Mouse (Mus musculus) kidney, postnatal 4 days (tissue): ENCODE measurements around the gene Isl1.

Experiments used
- DNase-seq, 2 experiments: peaks; one replicate each; pipeline ENCODE4 v3.0.0; 2021; ENCODE audit warnings: mixed read lengths in 2 of 2

Gene Isl1

DNA sequence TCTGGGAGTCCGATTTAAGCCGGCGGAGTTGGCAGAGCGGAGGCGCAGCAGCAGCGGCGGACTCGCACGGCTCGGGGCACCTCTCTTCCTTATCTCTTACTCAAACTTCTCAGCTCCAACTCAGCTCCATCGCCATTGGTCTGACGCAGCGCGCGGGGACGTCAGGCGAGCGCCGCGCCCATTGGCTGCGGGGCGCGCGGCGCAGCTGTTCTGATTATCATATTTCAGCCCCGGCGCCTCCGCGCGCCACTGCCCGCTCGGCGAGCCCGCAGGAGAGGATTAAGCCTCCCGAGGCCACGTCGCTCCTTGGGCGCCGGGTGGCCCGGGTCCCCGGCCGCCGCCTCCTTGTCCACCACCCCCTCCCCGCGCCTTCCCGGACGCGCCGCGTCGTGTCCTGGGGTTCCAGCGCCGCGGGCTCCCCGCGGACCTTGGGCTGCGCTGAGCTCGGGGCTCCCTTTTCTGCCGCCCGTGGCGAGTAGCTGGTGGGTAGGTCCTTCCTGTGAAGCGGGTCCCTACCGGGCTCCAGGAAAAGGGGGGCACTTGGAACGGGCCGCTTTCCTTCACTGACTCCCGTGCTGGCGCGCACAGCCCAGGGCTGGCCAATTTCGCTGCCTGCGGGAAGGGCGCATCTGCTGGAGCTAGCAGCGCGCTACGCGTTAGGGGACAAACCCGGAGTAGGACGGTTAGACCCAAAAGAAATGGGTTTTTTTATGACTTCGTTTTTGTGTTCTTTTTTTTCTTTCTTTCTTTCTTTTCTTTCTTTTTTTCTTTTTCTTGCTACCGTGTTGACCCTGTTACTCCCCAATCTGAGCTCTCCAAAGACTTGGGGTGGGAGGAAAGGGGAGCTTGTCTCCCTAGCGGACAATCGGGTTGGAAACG, at the start of gene Isl1:
Gene Isl1, minus strand, starts transcription at position 106 of the 879 bp plus-strand sequence.
- peak; percentile 77 to 83 for DNase-seq

DNA sequence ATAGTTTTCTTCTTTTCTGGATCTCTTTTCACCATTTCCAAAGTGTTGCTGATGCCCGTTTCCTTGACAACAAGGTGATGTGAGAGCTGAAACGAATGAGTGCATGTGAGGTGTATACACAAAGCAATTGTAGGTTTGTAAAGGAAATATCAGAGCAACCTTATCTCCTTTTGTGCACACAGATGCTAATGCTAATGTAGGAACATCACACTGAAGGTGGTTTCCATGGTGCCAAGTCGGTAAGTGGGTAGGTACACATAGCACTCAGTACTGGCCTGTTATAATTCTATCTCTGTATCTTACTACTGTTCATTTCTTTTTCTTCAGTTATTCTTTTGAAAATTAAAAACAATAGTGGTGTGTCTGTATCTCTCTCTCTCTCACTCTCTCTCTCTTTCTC, 26.3 kb upstream of the Isl1 start:
- DNase-seq = no peak

DNA sequence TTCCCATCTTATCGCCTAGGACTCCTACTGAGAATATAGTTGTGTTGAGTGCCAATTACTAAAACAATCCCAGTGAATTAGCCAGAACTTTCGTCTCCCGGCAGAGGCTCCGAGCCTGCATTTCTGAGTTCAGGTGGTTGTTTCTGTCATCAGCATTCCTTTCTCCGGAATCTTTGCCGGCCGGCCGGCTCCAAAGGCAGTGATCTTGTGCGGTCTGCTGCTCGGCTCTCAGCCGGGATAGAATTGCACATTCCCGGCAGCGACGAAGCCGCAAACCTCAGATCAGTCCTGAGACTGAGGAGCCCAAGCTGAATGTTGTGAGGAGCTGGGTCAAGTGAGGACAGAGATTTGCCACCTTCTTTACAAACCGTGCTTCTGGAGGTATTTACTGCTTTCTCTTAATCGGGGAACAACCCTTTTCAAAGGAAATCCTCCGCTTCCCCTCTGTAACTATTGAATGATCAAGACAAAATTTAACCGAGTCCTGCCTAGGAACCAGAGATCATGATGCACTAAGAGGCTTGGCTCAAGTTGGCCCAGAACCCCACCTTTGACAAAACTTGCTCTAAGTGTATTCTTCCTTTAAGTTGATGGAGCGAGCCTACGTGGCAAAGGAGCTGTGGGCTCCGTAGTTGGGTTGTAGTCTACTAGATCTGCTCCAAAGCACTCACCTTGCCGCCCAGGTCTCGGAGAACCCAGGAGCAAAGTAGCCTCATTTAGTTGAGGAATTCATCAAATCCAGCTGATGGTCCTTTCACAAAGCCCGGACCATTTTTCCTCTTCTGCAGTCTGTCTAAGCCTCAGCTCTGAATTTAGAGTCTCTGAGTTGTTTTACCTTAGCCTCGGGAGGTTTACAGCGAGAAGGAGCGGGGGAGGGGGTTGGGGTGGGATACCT, 4.4 kb upstream of the Isl1 start:
- peak in 1 of 2 experiments; percentile 9 for DNase-seq

DNA sequence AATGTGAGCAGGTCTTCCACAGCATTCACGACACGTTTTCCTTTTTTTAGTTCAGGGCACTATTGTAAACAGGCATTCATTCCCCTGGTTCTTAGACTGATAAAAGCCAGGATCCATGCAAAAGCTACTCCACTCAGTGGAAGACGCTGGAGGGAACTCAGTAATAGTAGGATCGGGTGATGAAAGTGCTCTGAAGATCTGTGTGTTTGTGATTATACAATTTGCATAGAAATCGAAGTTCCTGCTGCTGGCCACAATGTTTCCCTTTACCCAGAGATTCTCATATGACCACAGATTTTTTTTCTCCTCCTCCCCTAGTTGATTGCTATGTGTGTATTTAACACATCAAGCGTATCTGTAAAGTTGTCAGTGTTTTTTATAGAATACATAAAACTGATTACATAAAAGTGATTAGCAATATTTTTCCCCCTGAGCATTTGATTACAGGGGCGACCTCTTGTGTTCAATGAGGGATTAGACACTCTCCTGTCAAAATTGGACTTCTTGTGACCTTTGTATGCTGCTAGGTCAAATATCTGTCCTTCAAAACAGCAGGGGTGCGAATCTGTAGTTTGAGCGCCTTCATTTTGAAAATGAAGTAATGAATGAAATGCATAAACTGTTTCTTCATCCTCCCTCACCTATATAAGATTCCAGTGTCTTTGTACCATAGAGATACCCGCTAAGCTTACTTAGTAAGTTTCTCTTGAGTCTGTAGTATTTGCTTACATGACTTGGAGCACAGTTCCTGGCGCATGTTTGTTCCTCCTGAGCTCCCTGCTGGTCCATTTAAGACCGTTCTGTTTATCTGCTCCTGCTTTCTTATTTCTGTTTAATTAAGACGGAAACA, 2.6 kb upstream of the Isl1 start:
- no peak for DNase-seq

DNA sequence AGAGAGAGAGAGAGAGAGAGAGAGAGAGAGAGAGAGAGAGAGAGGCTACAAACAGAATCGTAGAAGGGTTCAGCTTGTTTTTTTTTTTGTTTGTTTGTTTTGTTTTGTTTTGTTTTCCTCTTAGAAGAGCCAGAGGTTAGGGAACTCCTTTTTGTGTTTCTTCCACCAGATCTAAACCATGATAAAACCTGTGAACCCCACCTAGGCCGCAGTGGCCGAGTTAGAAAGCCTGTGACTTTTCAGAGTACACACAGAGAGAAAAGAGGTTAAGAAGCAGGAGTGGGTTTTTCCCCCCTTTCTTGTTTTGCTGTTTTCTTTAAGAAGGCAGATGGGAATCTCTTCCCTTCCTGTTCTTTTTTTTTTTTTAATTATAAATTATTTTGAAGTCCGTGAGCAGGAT, 1.5 kb upstream of the Isl1 start:
- no peak for DNase-seq

DNA sequence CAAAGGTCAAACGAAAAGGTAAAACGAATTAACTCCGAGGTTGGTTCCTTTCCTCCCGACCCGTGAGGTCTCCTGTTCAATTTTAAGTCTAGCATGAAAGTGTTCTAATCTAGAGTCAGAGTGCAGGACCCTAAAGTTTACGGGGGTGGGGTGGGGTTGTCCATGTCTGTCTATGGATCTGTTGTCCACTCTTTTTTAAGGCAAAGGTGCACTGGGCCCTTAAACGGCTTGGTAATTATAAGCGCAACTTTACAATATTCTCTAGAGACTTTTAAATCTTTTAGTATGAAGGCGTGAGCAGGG, 925 bp upstream of the Isl1 start:
- DNase-seq = peak in 1 of 2 experiments; percentile 7

DNA sequence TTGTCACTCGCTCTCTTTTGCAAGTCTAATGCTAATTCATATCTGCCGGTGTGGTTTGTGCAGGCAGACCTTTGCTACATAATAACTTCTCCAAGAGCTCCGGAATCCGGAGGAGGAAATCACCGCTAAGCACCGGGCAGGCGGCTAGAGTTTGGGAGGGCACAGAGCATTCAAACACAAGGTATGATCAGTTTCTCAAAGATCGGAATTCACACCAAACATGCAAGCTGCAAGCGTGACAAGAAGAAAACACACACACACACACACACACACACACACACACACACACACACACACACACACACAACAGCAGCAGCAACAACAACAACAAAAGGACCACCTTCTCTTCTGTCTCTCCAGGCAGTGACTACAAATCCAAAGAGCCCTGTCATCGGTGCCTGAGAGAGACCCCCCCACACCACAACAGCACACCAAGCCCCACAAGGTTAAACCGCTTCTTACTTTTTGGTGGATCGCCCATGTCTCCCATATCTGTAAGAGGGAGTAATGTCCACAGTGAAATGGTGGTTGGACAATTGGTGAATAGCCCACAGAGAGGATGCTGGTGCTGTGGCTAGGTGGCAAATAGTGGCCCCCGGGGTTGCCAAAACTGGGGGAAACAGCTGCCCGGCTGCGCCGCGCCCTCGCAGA, 431 bp downstream of the Isl1 start:
- peak in 1 of 2 experiments; percentile 14 for DNase-seq

DNA sequence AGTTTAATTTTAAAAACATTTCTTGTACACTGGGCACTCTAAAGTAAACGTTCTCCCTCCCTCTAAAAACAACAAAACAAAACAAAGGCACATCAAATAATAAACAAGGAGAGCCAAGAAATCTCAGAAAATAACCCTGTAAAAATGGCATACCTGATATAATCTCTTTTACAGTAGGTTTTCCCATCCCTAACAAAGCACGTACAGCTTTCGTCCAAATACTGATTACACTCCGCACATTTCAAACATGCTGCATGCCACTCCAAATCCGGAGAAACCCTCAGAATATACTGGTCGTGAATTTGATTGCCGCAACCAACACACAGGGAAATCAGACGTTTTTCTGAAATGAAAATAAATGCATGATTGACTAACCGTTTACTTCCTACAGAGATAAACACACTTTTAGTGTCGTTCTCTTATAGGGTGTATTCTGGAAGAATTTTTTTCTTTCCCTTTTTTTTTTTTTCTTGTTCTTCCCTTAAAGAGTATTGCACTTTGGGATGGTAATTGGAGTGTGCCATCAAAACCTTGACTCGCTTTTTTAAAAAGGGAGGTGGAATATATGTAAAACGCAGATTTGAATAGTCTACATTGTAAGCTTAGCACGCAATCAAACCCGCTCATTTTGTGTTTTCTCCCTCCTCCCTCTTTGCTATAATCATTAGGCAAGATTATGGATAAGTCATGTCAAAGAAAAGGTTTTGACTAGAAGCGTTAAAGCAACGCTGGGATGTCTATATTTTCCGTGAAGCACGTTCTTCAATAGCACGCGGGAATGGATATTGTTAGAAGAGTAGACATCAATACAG, 1.2 kb downstream of the Isl1 start:
- DNase-seq = no peak

DNA sequence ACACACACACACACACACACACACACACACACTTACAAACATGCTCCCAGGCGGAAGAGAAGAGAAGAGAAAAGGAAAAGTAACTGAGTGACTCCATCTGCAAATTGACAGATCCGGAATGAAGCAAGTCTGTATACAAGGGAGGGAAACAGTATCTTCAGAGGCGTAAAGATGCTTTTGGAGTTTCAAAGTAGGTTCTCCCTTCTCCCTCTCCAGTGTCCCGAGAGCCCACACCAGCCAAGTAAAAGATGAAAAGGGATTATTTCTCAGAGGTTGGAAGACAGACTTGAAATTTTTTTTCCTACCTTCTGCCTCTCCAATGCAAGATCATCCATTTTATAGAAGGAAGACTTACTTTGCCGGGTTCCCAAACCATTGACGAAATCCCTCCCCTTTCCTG, 2.9 kb downstream of the Isl1 start:
- no peak for DNase-seq

DNA sequence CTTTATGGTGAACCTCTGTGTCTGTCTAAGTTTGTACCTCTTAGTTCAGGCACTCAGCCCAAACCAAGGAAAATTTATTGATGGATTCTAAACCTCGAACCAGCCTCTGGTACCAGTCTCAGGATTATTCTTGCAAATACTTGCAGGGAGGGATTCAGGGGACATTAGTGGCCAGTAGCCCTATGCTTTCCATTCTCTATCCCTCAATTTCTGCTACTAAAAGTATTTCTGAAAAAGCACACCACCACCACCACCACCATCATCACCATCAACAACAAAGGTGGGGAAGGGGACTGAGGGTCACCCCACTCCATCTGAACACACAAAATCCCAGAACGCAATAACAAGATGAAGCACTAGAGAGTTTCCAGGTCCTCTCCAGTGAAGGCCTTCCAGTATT, 3.8 kb downstream of the Isl1 start:
- no peak for DNase-seq

DNA sequence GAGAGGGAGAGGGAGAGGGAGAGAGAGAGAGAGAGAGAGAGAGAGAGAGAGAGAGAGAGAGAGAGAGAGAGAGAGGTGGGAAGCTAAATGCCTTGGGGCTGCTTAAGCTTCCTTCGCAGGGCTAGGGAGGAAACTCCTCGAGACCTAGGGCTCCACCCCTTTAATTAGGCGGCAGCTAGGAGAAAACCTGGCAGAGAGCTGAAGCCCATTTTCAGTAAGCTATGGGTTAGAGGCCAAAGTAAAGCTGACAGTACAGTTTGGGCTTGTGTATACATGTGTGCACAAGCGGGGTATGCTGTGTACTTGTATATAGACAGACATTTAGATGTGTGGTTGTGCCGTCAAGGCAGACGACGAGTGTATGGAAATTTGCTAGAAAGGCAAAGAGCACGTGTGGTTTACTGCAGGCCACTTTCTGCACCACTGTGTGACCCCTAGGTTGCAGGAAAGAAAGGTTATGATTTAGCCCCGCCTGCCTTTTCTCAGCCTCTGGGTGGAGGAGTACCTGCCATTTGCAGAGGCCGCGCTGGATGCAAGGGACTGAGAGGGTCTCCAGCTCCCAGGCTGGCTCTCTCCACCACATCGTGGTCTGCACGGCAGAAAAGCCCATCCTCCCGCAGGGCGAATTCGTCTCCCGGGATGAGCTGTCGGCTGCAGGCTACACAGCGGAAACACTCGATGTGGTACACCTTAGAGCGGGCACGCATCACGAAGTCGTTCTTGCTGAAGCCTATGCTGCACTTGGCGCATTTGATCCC, 4.6 kb downstream of the Isl1 start:
- no peak for DNase-seq

DNA sequence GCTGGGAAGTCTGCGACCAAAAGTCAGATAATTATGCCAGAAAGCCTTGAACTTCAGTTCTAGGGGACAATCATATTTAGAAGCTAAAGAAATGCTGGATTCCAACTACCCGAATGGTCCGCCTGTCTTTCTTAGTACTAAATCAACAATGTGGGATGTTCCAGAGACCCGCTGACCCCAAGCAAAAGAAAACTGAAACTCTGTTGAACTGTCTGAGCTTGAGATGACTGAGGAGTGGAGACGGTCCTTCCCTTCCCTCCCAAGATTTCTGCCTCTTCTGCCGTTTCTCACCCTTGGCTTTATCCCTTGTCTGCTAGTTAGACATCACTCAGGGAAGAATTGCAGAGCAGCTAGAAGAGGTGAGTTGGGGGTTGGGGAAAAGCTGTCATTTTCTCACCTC, 5.7 kb downstream of the Isl1 start:
- no peak for DNase-seq

DNA sequence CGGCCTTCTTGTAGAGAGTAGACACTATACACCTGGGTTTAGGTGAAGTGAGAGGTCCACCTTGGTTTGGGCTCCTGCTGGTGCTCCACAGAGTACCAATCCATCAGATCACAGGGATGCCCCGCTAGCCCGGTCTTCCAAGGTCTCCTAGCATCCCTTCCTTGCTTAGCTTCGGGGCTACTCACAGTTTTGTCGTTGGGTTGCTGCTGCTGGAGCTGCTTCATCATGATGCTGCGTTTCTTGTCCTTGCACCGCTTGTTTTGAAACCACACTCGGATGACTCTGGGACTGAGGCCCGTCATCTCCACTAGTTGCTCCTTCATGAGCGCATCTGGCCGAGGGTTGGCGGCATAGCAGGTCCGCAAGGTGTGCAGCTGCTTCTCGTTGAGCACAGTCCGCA, 6.6 kb downstream of the Isl1 start:
- DNase-seq = no peak

DNA sequence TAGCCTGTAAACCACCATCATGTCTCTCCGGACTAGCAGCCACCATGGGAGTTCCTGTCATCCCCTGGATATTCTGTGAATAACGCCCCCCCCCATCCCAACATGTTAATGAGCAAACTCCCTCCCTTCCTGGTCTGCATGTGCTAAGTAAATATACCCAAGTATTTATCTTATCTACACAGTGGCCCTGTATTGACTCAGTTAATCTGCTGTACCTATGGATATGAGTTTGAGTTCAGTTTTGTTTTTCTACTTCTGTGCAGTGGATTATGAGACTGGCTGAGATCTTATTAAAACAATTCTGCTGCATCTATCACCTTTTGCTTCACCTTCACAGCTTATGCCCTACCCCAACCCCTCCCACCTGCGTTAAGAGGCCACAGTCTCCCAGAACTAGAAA, 7.8 kb downstream of the Isl1 start:
- no peak for DNase-seq

DNA sequence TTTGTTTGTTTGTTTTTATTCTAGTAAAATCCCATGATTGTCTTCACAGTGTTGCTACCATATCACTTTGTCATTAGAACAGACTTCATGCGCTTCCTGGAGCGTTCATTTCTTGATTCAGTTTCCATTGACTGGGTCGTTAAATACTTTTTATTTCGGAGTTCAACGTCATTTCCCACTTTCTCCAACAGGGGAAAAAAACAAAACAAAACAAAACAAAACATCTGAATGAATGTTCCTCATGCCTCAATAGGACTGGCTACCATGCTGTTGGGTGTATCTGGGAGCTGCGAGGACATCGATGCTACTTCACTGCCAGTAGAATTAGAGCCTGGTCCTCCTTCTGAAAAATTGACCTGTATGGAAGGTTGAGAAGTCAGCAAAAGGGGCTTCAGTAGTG, 10.2 kb downstream of the Isl1 start:
- DNase-seq = no peak

DNA sequence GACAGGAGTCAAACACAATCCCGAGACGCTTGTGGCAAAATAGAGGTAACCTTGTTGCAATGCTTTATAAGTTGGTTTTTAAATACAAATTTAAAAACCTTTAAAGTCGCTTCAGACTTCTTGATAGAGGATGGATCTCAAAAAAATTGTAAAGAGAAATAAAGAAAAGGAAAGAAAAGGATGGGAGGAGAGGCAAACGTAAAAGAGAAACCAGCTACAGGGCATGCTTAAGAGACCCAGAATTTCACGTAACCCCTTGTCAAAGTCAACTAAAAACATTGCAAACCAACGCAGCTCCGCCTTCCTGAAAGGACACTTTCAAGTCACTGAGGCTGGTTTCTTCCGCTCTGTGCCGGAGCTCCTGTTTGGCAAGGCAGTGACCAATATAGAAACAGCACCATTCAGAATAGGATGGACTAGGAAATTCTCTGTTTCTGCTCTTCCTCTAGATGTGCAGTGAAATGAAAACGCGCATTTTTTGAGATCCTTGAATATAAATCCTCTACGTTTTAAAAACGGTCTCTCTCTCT, 10.8 kb downstream of the Isl1 start:
- DNase-seq = no peak

DNA sequence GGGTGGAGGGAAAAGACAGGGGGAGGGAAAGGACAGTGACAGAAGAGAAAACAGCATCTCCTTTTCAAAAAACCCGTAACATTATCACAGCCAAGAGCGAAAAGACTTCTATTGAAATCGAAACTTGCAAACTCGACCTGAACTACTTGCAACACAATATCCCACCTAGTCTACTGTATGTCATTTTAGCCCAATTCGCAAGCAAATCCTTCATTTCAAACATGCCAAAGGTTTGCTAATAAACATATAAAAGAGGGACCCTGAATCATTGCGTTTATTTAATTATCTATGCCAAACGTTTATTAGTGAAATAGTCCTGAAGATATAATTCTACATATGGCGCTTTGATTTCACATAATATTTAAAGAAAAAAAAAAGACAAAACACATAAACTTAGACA, 11.5 kb downstream of the Isl1 start:
- DNase-seq = no peak

DNA sequence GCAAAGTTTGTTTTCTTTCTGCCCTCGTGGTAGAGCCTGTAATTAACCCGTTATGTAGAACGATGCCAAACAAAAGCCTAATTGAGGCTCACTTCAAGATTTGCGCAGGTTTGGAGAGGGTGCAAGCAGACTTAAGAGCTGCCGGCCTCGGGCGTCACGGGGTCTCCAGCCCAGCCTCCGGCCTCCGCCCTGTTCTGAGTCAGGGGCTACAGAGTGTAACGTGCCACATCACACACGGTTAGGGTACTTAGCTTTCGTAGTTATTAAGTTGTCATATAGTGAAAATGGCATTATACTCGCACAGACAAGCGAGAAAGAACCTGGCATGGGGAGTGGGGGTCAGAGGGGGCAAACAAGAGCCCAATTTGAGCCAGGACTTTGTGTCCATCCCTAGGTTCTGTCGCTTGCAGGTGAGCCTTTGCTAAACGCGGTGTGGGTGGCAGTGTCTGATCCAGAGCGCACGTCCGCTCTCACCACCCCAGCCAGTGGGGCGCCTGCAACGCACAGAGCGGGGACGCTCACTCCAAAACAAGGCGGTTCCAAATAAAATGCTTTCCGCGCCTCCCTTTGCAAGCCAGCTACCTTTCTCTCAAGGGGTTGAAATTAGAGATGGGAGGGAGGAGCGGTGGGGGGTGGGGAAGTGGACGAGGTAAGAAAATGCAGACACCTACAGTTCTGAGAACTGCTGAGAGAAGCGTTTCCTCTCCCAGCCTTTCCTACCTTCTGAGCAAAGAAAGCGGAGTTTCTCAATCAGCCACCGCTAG, 12.3 kb downstream of the Isl1 start:
- DNase-seq = peak in 1 of 2 experiments; percentile 8

DNA sequence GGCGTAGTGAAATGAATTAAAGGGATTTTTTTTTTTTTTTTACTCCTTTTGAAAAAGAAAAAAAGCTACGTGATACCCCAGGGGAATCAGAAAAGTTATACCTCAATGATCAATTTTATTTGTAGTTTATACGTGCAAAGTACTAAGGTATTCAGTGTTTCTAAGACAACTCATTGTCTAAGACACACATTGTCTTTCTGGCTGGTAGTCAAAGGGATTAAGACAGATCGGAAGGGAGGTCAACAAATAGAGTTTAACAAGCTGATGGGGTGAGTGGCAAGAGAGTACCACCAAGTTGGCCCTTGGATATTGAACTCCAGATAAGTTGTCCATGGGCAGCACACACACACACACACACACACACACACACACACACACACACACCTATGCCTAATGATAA, 14.1 kb downstream of the Isl1 start:
- DNase-seq = no peak

DNA sequence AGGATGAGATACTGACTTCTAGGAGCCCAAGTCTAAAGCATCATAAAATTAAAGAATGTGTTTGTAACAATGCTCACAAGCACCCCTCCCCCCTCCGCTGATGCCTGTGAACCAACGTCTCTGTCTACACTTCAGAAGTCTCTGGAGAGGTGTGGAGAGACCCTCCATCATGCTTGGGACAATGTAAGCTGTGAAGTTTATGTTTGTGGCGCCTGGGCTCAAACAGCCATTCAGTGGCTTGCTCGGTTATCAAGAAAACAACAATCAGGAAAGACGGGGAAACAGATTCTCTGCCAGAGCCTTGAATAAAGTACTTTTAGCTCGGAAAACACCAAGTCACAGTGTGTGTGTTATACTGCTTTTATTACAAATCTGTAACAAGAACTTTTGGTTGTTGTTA, 14.8 kb downstream of the Isl1 start:
- DNase-seq = no peak
